Mouse (Mus musculus): ENCODE results near the gene Ndnf.

DNA sequence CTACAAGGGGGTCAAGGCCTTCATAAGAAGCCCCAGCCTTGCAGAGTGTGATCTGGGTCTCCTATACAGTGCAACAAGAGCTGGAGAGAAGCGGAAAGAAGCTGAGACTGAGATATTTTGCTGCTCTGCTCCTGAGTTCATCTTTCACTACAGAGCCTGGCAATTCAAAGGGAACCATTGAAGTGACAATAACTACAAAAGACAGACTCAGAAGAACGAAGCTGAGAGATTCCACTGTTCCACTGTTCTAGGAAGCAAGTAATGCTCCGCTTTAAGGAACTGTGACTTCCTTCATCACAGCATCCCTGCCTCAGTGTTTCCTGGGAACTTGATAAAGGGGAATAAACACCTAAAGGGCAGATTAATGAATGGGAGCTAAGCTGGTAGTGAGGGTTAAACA, 56.9 kb downstream of the Ndnf start:
- TF ChIP-seq GATA1 (IDR thresholded peaks at IDR 0.05; ENCODE audit: borderline replicate concordance, low read length): no peak
- no peak for TF ChIP-seq FLI1 (IDR thresholded peaks at IDR 0.05; ENCODE audit: low read length)

All from megakaryocyte, embryonic 14.5 days (primary cell).